Mouse (Mus musculus): ENCODE data around the gene Spib.

Spib gene

GRCm38 (mm10) chr7:44531946-44532732 is at the start of gene Spib:
Gene Spib (minus strand): TSS chr7:44532071.
- peak; percentile 72 to 74 for DNase-seq

GRCm38 (mm10) chr7:44581637-44582036 is 49.8 kb upstream of the Spib start:
- DNase-seq = no peak

DNA sequence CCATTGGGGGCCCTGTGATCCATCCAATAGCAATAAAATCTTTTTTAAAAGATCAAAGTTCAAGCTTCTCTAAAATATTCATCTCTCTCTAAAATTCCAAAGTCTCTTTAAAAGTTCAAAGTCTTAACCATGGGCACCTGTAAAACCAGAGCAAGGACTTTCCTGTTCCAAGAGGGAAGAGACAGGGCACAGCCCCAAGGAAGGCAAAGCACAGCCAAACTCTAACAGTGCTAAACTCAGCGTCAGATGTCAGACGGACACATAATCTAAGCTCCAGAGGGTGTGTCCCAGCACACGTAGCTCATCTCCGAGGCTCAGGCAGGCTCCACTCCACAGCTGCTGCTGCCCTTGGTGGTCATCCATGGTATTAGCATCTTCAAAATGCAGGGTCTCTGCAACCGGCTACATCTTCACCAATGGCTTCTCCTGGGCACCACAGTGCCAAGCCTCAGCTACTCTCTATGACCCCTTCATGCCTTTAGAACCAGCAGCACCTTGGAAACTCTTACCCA is 44.5 kb upstream of the Spib start:
- no peak for DNase-seq

DNA sequence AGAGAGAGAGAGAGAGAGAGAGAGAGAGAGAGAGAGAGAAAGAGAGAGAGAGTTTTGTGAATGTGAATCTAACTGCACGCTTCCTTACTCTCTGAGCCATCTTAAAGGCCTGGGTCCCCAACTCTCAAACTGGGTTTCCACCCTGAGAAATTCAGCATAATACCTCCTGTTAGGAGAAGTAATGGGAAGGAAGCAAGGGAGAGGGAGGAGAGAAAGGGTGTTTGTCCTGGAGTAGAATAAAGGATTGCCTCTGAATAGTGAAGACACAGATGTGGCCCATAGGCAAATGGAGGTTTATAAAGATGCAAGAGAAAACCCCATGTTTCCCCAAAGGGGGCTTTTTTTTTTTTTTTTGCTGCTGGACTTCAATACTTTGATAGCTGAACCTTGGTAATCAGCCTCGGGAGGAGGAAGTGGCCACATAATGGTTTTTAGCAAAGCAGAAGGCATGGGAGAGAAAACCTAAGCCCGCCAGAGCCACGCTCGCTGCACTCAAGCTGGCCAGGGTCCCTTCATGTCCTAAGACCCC is 41.1 kb upstream of the Spib start:
- no peak for DNase-seq

- DNase-seq = peak; percentile 78 to 84
Observed at GRCm38 (mm10) chr7:44572213-44572701, 40.4 kb upstream of the Spib start, which contains the start of gene Napsa. Gene Napsa (plus strand): TSS chr7:44572380.

DNA sequence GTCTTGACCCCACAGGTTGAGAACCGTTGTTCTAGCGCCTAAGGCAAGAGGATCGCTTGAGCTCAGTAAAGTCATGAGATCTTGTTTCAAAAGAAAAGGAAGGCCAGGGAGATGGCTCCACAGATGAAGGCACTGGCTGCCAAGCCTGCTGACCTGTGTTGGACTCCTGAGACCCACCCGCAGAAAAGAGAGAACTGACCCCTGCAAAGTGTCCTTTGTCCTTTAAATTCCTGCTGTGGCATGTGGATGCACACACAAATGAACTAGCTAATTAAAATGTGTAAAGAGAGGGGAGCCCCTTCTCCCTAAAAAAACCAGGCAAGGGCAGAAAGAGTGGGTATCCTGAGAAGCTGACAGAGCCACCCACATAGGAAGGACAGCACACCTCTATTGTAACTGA is 39.9 kb upstream of the Spib start:
- no peak for DNase-seq

DNA sequence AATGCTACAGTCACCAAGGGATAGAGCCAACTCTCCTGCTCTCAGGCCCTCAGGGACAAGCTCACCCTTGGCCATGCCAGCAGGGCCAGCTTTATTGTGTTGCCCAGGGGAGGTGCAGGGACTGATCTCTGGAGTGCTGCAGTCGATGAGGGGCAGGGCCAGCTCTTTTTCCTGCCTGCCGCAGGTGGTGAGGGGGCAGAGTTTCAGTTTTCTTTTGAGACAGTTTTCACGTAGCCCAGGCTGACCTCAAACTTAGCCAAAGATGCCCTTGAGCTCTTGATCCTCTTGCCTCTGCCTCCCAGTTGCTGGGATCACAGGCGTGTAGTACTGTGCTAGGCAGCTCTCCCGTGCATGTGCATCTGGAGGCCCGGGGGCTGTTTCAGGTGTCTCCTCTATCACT is 39.1 kb upstream of the Spib start:
- no peak for DNase-seq

- no peak for DNase-seq
Observed at GRCm38 (mm10) chr7:44568803-44569202, 36.9 kb upstream of the Spib start.

DNA sequence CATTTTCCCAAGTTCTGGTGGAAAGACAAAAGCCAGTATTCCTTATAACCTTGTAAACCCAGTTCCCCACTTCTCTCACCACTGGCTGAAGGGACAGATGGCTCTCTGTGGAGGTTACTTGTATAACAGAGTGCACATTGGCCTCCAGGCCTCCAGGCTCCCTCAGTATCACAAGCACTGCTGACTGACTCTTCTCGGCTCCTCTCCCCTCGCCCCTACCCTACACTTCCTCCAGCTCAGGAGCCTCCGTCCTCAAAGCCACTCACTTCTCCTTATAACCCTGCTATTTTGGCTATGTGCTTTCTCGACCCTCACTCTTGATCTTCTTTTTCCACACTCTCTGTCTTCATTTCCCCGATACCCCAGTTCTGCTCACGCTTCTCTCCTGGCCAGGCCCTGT is 33.5 kb upstream of the Spib start:
- no peak for DNase-seq

GRCm38 (mm10) chr7:44564486-44564885 is 32.6 kb upstream of the Spib start:
- no peak for DNase-seq

DNA sequence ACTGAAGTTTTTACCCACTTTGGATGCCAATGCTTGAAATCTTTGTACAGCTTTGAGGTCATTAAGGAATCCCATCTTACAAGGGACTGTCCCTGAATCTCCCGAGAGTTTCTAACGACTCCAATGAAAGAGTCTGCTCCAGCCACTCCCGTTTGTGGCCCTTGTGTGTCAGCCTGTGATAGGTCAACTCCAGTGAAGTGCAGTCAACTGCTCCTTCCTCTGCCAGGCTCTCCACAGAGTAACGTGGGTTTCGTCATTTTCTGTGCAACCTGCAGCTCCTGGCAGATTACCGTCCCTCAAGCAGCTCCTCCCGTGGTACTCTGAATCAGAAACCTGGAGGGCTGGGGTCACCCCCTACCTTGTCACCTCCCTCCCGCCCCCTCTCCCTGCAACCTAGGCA is 31.4 kb upstream of the Spib start:
- no peak for DNase-seq

DNA sequence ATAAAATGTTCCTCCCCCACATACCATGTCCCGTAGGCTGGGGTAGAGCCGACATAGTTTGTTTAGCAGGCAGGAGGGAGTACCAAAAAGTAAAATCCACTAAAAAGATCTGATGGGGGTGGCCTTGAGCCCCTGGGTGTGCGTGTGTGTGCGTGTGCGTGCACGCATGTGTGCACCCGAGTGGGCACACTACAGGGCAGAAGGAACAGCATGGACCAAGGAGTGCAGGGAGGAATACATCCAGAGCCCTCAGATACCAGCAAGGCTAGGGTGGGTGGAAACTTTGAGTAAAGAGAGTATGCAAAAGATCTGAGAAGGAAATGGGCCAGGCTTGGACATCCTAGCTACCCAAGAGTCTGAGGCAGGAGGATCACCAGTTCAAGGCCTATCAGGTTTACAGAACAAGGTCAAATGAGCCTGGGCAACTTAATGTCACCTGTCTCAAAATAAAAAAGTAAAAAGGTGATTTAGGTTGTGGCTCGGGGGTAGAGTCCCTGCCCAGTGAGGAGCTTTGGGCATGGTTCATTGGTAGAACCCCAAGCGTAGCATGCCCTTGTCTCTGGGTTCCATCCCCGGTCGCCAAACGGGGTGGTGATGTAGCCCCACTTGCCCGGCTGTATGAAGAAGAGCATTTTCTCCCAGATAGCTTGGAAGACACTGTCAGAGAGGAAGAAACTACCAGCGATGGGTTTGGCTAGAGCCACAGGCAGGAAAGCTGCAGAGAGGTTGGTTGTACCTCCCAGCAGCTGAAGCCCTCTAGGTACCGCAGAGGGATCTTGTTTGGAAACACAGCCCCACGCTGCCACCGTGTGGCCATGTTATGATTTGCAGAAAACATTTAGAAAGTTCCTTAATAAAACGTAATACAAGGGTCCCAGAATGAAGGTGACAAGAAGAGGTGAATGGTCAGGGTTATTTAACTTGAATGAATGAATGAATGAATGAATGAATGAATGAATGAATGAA is 28.8 kb upstream of the Spib start:
- peak; percentile 71 to 89 for DNase-seq

- DNase-seq = no peak
Observed at GRCm38 (mm10) chr7:44557629-44558028, 25.8 kb upstream of the Spib start.

GRCm38 (mm10) chr7:44553826-44554225 is 22.0 kb upstream of the Spib start, which contains the start of gene Nr1h2:
Gene Nr1h2 (minus strand): TSS chr7:44553951.
- peak; percentile 95 to 96 for DNase-seq

DNA sequence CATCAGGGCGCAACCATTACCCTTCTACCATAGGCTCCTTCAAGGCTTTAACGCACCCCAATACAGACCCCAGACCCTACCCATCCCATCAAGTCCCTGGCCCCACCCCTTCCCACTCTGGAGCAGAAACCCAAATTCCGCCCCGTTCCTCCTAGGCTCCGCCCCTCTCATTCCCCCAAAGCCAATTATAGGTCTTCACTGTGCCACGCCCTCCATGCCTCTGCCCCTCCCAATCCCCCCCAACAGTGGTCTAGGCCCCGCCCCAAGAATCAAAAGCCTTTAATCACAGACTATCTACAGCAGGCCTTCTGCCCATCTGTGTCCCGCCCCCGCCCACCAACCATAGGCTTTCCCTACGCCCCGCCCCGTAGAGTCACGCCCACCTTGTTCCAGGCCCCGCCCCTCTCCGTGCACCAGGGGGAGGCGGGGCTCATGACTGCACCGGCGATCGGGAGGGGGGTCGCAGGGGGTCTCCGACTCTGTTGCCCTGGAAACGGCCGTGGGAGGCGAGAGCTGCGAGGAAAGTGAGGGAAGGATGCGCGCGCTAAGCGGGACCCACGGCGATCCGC is 21.4 kb upstream of the Spib start:
- peak; percentile 76 to 85 for DNase-seq

DNA sequence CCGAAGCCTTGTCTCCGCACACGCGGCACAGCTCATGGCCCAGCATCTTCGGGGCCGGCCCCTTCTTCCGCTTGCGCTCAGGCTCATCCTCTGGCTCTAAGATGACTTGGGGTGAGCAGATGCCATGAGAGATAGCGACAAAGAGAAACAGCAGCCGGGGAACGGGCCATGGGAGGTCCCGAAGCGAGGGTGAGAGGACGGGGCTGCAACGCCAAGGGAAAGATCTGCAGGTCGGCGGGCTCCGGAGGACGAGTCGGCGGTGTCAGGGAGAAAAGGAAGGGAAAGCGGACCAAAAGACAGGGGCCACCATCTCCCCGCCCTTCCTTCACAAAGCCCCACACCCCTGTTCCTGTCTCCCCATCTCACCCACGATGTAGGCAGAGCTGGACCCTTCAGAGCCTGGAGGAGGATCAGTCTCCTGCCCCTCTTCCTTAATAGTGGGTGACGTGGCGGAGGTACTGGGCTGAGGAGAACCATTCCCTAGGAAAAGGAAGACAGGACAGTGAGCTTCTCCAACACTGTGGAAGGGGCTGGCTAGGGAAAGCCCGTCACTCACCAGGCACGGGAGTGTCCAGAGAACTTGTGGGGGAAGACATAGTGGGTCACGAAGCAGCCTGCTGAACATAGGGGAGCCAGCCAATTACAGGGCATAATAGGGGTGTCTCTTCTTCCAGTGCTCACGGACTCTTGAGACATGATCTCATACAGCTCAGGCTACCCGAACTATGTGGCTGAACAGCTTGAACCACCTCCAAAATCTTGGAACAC is 20.5 kb upstream of the Spib start:
- peak in 1 of 2 experiments; percentile 6 for DNase-seq

GRCm38 (mm10) chr7:44551731-44552130 is 19.9 kb upstream of the Spib start:
- DNase-seq = peak in 1 of 2 experiments; percentile 12

- DNase-seq = peak in 1 of 2 experiments; percentile 8
Observed at GRCm38 (mm10) chr7:44551301-44551700, 19.4 kb upstream of the Spib start.

DNA sequence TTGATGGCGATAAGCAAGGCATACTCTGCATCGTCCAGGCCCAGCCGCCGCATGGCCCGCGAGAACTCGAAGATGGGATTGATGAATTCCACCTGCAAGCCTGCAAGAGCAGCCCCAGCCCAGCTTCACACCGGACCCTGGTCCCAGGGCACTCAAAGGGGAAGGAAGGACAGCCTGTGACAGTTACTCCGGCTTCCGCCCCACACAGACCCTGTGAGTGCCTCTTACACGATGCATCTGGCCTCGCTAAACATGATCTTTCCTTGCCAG is 18.5 kb upstream of the Spib start:
- DNase-seq = peak in 1 of 2 experiments; percentile 22

DNA sequence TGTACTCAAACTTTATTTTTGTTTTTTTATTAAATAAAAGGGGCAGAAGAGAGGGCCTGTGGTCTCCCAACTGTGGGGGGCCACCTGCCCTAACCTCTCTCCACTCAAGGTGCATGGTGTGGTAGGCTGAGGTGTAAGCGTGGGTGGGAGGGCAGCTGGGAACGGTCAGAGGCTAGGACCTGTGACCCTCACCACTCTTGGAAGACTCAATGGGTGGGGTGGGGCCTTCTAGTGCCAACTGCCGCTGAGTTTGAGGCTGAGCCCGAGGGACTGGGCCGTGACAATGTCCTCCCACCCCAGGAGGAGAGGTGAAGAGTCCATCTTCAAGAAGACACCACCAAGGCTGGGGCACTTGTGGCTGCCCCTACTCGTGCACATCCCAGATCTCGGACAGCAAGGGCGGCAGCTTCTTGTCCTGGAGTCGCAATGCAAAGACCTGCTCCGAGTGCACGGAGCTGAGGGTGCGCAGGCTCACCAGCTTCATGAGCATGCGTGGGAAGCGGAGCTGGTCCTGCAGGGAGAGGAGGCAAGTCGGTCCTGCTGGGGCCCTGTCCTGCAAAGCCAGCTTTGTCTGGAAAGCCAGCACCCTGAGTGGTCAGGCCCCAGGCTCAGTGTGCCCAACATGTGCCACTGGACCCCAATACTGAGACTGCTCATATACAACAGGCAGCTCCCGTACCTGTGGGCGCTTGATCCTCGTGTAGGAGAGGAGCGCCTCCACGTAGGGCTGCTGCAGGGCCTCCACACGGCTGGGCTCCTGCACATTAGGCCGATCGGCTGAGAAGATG is 17.9 kb upstream of the Spib start:
- peak in 1 of 2 experiments; percentile 11 for DNase-seq

GRCm38 (mm10) chr7:44548497-44549087 is 16.7 kb upstream of the Spib start, which contains the start of gene Pold1:
Gene Pold1 (minus strand): TSS chr7:44548849.
- DNase-seq = peak; percentile 100
